Mouse (Mus musculus): Measurements from ENCODE around the gene Amph.

DNA sequence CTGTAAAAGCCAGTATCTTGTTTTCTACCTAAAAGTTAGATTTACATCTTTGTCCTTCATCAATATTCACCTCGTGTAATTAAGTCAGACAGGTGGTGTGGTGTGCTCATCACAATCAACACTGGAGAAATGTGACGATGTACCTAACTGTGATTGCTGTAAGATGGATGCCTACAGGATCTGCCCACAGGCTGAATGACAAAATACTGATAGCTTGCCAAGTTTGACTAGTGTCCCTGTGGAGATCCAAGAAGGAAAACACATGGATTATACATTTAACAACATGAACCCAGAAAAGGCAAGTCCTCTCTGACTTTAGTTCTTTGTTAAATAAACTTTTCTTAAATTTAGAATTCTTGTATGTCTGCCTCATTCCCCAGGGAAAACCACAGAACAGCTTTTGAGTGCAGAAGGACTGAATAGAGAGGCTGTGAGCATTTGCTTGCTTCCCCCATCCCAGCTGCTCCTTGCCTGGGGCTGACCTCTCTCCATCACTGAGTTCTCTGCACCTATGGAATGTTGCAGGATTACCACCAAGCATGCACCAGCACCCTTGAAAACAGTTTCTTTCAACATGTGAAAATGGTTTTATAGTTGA, 77.2 kb downstream of the Amph start:
- TF ChIP-seq POLR2A (IDR thresholded peaks at IDR 0.05; ENCODE audit: insufficient read depth, low read depth, low read length) (no peak), CTCF (IDR thresholded peaks at IDR 0.05) (no peak)
